Mouse (Mus musculus): ENCODE data around the gene Ppard. TPM values are rescaled to one million over a fixed set of nuclear protein-coding genes. Genes with fewer than 3 reads are reported as not detected.
A peak's percentile ranks its signal among the peaks of the same experiment; 100 is the strongest.

Ppard gene
- total RNA-seq, 2 experiments from 2014 or later: 28.8 to 29.2 TPM

DNA sequence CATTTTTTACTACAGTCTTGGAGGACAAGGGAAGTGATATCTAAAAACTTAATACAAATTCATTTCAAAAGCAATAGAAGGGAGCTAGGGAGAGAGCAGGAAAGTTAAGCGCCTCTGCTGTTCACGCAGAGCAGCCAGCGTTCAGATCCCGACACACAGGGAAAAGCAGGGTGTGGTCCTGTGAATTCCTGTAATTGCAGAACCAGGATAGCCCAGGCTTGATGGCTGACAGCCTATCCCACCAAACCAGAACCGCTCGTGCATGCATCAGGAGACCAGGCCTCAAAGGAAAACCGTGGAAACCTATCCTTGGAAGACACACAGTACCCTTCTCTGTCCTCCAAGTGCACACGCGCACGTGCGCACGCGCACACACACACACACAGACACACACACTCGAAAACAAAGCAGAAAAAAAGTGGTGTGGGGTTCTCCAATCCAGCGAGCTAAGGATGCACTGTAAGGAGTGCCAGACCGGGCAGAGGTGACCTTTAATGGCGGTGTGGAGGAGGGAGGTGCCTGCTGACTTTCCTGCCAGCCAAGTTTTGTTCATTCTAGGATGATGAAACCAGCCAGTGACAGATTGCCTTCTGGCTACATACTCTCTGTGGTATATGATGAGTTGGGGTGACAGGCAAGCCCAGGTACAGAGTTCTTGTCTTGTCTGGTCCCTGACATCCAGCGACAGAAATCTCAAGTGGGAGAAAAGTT, 1.3 kb upstream of the Ppard start:
- H3K4me3 ChIP-seq: no peak overlapping the region

DNA sequence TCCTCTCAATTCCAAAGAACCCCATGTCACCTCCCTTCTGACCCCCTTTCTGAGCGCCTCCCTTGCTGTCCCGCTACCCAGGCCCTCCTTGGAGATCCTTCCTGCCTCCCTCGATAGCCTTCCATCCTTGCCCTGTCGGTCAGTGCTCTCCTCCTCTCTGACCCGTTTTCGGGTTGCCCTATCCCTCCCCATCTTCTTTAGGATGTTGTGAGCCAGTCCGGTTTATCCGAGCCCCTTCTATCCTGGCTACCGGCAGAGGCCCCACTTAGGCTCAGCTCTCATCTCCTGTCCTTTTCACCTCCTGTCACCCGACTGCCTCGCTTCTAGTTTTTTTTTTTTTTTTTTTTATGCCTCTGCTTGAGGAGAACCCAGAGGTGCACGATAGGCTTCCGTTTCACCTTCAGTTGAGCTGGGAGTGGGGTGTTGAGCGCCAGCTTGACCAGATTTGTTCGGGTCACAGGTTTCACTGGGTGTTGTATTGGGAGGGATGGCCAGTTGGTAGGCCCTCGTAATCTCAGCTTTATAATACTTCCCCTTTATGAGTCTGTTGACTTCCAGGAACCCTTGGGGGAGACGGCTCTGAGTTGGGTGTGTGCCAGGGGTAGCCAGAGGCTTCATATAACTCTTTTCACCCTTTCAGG, 711 bp downstream of the Ppard start:
- no peak for TF ChIP-seq CTCF (IDR thresholded peaks at IDR 0.05)
- DNase-seq (ENCODE audit: extremely low spot score in 1 of 2, low spot score in 2 of 2): no peak
- intact Hi-C loops (cut with DNase I): loop anchor here (5.0 kb wide), 1 partner anchor 294 kb away; no protein-coding TSS in a partner anchor
- Histone ChIP-seq H3K27ac (peak overlapping the region; percentile 95), H3K4me3 (peak overlapping the region; percentile 100)

More for the DNA sequence above, 1.3 kb upstream of the Ppard start:
- TF ChIP-seq CTCF (IDR thresholded peaks at IDR 0.05): no peak
- no peak for DNase-seq (ENCODE audit: extremely low spot score in 1 of 2, low spot score in 2 of 2)
- no peak overlapping the region for H3K27ac ChIP-seq
- intact Hi-C loops (cut with DNase I): loop anchor here (5.0 kb wide), 1 partner anchor 296 kb away; no protein-coding TSS in a partner anchor

- intact Hi-C loops (cut with DNase I): loop anchor here (5.0 kb wide), 1 partner anchor 293 kb away; no protein-coding TSS in a partner anchor
- no peak for DNase-seq (ENCODE audit: extremely low spot score in 1 of 2, low spot score in 2 of 2)
- H3K27ac ChIP-seq: no peak overlapping the region
- H3K4me3 ChIP-seq: no peak overlapping the region
- TF ChIP-seq CTCF (IDR thresholded peaks at IDR 0.05): no peak
These were observed 2.1 kb downstream of the Ppard start for GRCm38 (mm10) chr17:28234641-28235040.

- intact Hi-C loops (cut with DNase I): no loop called here
- DNase-seq (ENCODE audit: extremely low spot score in 1 of 2, low spot score in 2 of 2): no peak
- peak overlapping the region; percentile 54; the same call in 1 of the 2 replicates for H3K27ac ChIP-seq
- H3K4me3 ChIP-seq: no peak overlapping the region
- TF ChIP-seq CTCF (IDR thresholded peaks at IDR 0.05): no peak
These were observed 3.6 kb downstream of the Ppard start for GRCm38 (mm10) chr17:28235982-28236635.

DNA sequence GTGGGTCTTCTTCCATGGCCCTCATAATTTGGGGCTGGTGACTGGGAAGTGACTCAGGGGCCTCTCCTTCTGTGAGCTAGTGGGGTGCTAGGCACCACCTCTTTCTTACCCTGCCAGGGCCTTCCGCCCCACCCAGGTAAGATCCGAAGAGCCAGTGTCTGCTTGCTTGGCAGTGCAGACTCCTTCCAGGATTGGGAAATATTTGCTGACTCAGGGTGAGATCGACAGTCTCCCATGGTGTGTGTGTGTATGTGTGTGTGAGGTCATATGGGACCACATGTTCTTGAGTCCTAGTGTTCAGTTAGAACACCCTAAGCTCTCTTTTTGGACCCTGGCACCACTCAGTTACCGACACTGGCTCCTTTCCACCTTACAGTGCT, 4.1 kb downstream of the Ppard start:
- DNase-seq (ENCODE audit: extremely low spot score in 1 of 2, low spot score in 2 of 2): no peak
- Histone ChIP-seq H3K4me3 (no peak overlapping the region), H3K27ac (peak overlapping the region; percentile 54; the same call in 1 of the 2 replicates)
- intact Hi-C loops (cut with DNase I): no loop called here
- no peak for TF ChIP-seq CTCF (IDR thresholded peaks at IDR 0.05)

DNA sequence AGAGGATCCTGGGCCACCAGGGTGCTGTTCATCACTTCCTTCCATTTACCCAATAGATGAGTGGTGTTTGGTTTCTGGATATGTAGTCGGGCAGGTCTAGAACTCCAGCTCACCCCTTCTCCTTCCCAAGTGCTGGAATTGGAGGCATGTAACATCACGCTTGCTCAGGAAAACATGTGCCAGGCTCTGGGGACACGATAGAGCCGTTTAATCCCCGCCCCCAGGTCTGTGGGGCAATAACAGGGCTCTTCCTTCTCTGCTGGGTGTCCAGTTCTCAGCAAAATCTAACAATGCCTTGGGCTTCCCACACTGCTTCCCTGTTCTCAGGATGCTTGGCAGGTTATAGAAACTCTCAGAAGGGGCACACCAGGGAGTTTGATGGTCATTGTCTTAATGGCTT, 4.9 kb downstream of the Ppard start:
- no peak for DNase-seq (ENCODE audit: extremely low spot score in 1 of 2, low spot score in 2 of 2)
- intact Hi-C loops (cut with DNase I): no loop called here
- H3K4me3 ChIP-seq: no peak overlapping the region
- peak overlapping the region; percentile 16; the same call in 1 of the 2 replicates for H3K27ac ChIP-seq
- no peak for TF ChIP-seq CTCF (IDR thresholded peaks at IDR 0.05)

GRCm38 (mm10) chr17:28237874-28238273, 5.4 kb downstream of the Ppard start:
- no peak for DNase-seq (ENCODE audit: extremely low spot score in 1 of 2, low spot score in 2 of 2)
- intact Hi-C loops (cut with DNase I): no loop called here
- TF ChIP-seq CTCF (IDR thresholded peaks at IDR 0.05): no peak
- Histone ChIP-seq H3K27ac (peak overlapping the region; percentile 16; the same call in 1 of the 2 replicates), H3K4me3 (no peak overlapping the region)

DNA sequence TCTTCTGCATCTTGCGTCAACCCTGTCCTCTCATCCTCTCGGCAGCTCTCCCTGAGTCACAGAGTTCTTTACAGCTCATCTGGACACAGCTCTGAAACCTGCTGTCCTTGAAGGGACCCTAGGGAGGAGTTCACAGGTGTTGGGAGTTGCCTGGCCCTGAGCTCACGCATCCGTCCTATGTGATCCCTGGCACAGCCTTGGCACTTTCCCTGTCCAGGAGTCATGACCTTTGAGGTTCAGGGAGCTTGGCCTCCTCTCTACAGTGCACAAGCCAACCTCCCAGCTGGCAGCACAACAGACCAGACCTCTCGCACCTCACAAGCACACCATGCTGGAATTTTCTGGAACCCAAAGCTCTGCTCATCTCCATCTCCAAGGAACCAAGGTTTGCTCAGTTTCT, 8.3 kb downstream of the Ppard start:
- no peak overlapping the region for H3K4me3 ChIP-seq
- intact Hi-C loops (cut with DNase I): no loop called here
- no peak overlapping the region for H3K27ac ChIP-seq
- no peak for TF ChIP-seq CTCF (IDR thresholded peaks at IDR 0.05)
- no peak for DNase-seq (ENCODE audit: extremely low spot score in 1 of 2, low spot score in 2 of 2)

DNA sequence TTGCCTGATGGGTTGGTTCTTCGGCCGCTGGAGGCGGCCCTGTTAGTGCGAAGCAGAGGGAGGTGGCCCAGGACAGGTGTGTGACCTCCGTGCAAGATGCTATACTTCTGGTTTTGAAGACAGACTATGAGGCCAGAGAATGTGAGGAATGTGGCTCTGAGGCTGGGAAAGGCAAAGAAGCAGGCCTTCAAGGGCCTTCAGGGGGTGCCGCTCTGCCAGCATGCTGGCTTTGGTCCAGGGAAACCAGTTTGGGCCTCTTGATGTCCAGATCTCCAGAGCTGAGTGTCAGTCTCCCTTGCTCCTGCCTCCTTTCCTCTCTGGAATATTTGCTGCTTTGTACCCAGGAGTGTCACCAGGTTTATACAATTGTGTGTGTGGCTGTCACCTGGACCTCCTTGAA, 9.8 kb downstream of the Ppard start:
- no peak overlapping the region for H3K27ac ChIP-seq
- no peak for DNase-seq (ENCODE audit: extremely low spot score in 1 of 2, low spot score in 2 of 2)
- no peak for TF ChIP-seq CTCF (IDR thresholded peaks at IDR 0.05)
- no peak overlapping the region for H3K4me3 ChIP-seq
- intact Hi-C loops (cut with DNase I): no loop called here

DNA sequence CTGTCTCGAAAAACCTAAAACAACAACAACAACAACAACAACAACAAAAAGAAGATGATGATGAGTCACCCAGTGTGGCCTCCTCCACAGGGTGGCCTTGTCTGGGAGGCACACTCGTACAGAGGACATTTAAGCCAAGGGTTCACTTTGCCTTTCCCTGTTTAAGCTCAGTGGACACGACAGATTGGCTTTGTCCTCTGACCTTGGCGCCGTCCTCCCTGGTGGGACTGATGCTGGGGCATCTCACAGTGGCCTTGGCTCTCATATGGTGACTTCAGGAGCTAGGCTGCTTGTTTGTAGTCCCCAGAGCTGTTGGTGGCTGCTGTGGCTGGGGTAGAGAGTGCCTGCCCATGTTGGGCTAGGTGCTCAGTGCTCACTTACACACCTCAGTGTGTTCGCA, 11.7 kb downstream of the Ppard start:
- no peak overlapping the region for H3K27ac ChIP-seq

GRCm38 (mm10) chr17:28244714-28245113, 12.2 kb downstream of the Ppard start:
- Histone ChIP-seq H3K4me3 (no peak overlapping the region), H3K27ac (no peak overlapping the region)
- no peak for TF ChIP-seq CTCF (IDR thresholded peaks at IDR 0.05)
- intact Hi-C loops (cut with DNase I): no loop called here
- DNase-seq (ENCODE audit: extremely low spot score in 1 of 2, low spot score in 2 of 2): no peak

More for the DNA sequence above, 11.7 kb downstream of the Ppard start:
- no peak overlapping the region for H3K4me3 ChIP-seq
- intact Hi-C loops (cut with DNase I): no loop called here
- no peak for TF ChIP-seq CTCF (IDR thresholded peaks at IDR 0.05)
- DNase-seq (ENCODE audit: extremely low spot score in 1 of 2, low spot score in 2 of 2): no peak

GRCm38 (mm10) chr17:28246640-28247039, 14.1 kb downstream of the Ppard start:
- H3K4me3 ChIP-seq: no peak overlapping the region
- no peak for TF ChIP-seq CTCF (IDR thresholded peaks at IDR 0.05)
- no peak for DNase-seq (ENCODE audit: extremely low spot score in 1 of 2, low spot score in 2 of 2)
- intact Hi-C loops (cut with DNase I): no loop called here
- H3K27ac ChIP-seq: no peak overlapping the region
